Mouse (Mus musculus): ENCODE results near the gene Mrpl12. TPM values are rescaled to one million over a fixed set of nuclear protein-coding genes. Genes with fewer than 3 reads are reported as not detected.

The Mrpl12 gene
- total and polyA plus RNA-seq, 3 experiments: 60.3 to 363 (median 267) TPM

DNA sequence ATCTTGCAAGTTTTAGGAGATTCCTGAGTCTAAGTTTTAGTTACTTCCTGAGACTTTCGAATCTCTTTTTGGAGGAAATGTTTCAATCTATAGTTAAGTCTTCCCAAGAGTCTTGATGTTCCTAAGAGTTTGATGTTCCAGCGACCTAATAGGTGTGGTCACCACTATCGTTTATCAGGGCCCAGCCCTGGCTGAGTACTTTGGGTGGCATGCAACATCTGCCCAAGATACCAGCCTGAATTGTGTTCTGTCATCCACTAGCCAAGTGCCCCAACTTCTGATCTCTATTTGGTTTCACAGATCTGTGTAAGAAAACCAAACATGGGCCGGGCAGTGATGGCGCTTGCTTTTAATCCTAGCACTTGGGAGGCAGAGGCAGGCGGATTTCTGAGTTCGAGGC, 29.0 kb upstream of the Mrpl12 start:
- Histone ChIP-seq H3K9ac (ENCODE audit: insufficient read depth, low read depth) (no peak overlapping the region), H3K36me3 (replicated peaks in 1 of 2; ENCODE audit: control insufficient read depth in 1 of 2, insufficient read depth in 1 of 2, low read length in 1 of 2) (peaks cover 13 to 37% of the 10 kb centered on the region in 2 experiments), H3K4me2 (ENCODE audit: insufficient read depth, low read depth, poor library complexity, severe bottlenecking) (no peak overlapping the region), H3K9me3 (replicated peaks; ENCODE audit: low read length) (no peaks in the 10 kb centered on the region), H3K27me3 (replicated peaks) (no peaks in the 10 kb centered on the region), H3K27ac (ENCODE audit: insufficient read depth, low read depth) (no peak overlapping the region), H3K4me3 (replicated peaks in 1 of 3; ENCODE audit: low read depth in 2 of 3, low read length in 2 of 3, poor library complexity in 1 of 3) (no peak overlapping the region), H3K4me1 (ENCODE audit: control insufficient read depth in 1 of 2, insufficient read depth in 2 of 2) (peaks cover 9 to 26% of the 10 kb centered on the region in 2 experiments), H3K79me2 (replicated peaks; ENCODE audit: control insufficient read depth, extremely low read depth, insufficient read depth, poor library complexity, severe bottlenecking) (peaks cover 23% of the 10 kb centered on the region)
- in situ Hi-C loops (cut with MboI; ENCODE audit: low pct_ligation_motif_present, low pct_unique_long_range_greater_than_20kb, low sequenced_read_pairs) (no loop called here), dilution Hi-C loops (cut with MboI; ENCODE audit: extremely low pct_ligation_motif_present, extremely low pct_unique_long_range_greater_than_20kb, low sequenced_read_pairs) (no loop called here)
- no peak for TF ChIP-seq MAFK (IDR thresholded peaks at IDR 0.05; ENCODE audit: insufficient replicate concordance, low read length)
- TF ChIP-seq MAX (IDR thresholded peaks at IDR 0.05; ENCODE audit: low read length): no peak
- no peak for TF ChIP-seq CHD1 (IDR thresholded peaks at IDR 0.05; ENCODE audit: low read depth, low read length)
- TF ChIP-seq UBTF (IDR thresholded peaks at IDR 0.05; ENCODE audit: low read depth, low read length): no peak
- TF ChIP-seq MYC (IDR thresholded peaks at IDR 0.05; ENCODE audit: low read depth, low read length): no peak
- TF ChIP-seq ZMIZ1 (IDR thresholded peaks at IDR 0.05; ENCODE audit: low read depth, low read length): no peak
- TF ChIP-seq ETS1 (conservative IDR thresholded peaks at IDR 0.05; ENCODE audit: low read depth, low read length): no peak
- TF ChIP-seq EP300 (IDR thresholded peaks at IDR 0.05; ENCODE audit: low read length): no peak
- TF ChIP-seq MXI1 (IDR thresholded peaks at IDR 0.05; ENCODE audit: low read depth, low read length): no peak
- TF ChIP-seq SIN3A (IDR thresholded peaks at IDR 0.05; ENCODE audit: low read length): no peak
- no peak for TF ChIP-seq CHD2 (IDR thresholded peaks at IDR 0.05; ENCODE audit: low read length)
- TF ChIP-seq ZC3H11A (IDR thresholded peaks at IDR 0.05; ENCODE audit: low read depth, low read length): no peak
- TF ChIP-seq JUN (IDR thresholded peaks at IDR 0.05; ENCODE audit: insufficient read depth, low read depth, low read length): no peak
- no peak for TF ChIP-seq PAX5 (IDR thresholded peaks at IDR 0.05; ENCODE audit: low read length)
- TF ChIP-seq CTCF (conservative IDR thresholded peaks at IDR 0.05 in 1 of 2, IDR thresholded peaks at IDR 0.05 in 1 of 2; ENCODE audit: low read depth in 2 of 2, low read length in 2 of 2): no peak
- no peak for TF ChIP-seq USF2 (conservative IDR thresholded peaks at IDR 0.05; ENCODE audit: low read depth, low read length)
- no peak for DNase-seq (ENCODE audit: extremely low read depth)

DNA sequence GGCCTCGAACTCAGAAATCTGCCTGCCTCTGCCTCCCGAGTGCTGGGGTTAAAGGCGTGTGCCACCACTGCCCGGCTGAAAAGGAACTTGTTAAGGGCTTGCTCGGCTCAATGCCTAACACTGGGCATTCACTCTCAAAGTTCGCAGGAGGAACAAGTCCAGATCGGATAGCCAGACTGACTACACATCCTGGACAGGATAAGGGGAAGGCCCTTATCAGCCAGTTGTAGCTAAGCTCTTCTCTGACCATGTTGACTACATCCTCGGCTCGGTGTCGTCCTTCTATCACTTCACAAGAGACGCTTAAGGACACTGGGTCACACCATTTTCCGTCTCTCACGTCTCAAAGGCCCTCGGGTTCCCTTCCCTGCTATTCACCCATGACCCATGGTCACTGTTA, 27.0 kb upstream of the Mrpl12 start:
- Histone ChIP-seq H3K27ac (ENCODE audit: insufficient read depth, low read depth) (peak overlapping the region; percentile 2; the same call in 1 of the 2 replicates), H3K4me3 (replicated peaks in 1 of 3; ENCODE audit: low read depth in 2 of 3, low read length in 2 of 3, poor library complexity in 1 of 3) (peak overlapping the region; percentile 82 to 100 (median 85)), H3K4me2 (ENCODE audit: insufficient read depth, low read depth, poor library complexity, severe bottlenecking) (peak overlapping the region; percentile 55), H3K36me3 (replicated peaks in 1 of 2; ENCODE audit: control insufficient read depth in 1 of 2, insufficient read depth in 1 of 2, low read length in 1 of 2) (peaks cover 32 to 54% of the 10 kb centered on the region in 2 experiments), H3K9me3 (replicated peaks; ENCODE audit: low read length) (no peaks in the 10 kb centered on the region), H3K79me2 (replicated peaks; ENCODE audit: control insufficient read depth, extremely low read depth, insufficient read depth, poor library complexity, severe bottlenecking) (peaks cover 23% of the 10 kb centered on the region), H3K9ac (ENCODE audit: insufficient read depth, low read depth) (peak overlapping the region; percentile 66), H3K4me1 (ENCODE audit: control insufficient read depth in 1 of 2, insufficient read depth in 2 of 2) (peaks cover 9 to 26% of the 10 kb centered on the region in 2 experiments), H3K27me3 (replicated peaks) (no peaks in the 10 kb centered on the region)
- TF ChIP-seq MEF2A (IDR thresholded peaks at IDR 0.05; ENCODE audit: borderline replicate concordance, low read depth, low read length) (no peak), TCF12 (IDR thresholded peaks at IDR 0.05; ENCODE audit: low read depth, low read length) (no peak), MAX (IDR thresholded peaks at IDR 0.05; ENCODE audit: low read length) (0 out of 2 replicates have a peak, but pooled peaks have one; percentile 31)
- in situ Hi-C loops (cut with MboI; ENCODE audit: low pct_ligation_motif_present, low pct_unique_long_range_greater_than_20kb, low sequenced_read_pairs) (no loop called here), dilution Hi-C loops (cut with MboI; ENCODE audit: extremely low pct_ligation_motif_present, extremely low pct_unique_long_range_greater_than_20kb, low sequenced_read_pairs) (no loop called here)
- DNase-seq (ENCODE audit: extremely low read depth): no peak
